Mouse (Mus musculus) urinary bladder, postnatal 36 days (tissue): ENCODE data around the gene Peli2.
A peak's percentile ranks its signal among the peaks of the same experiment; 100 is the strongest.
"Not testable (repeated sequence)": the region's sequence is repeated elsewhere in the genome, so short reads cannot be mapped to it uniquely, and the experiment has no call there.

Experiments
- DNase-seq, 2 experiments: peaks; one replicate each; pipeline ENCODE4 v3.0.0; 2022; ENCODE audit warnings: low spot score in 2 of 2, mixed read lengths in 1 of 2

The Peli2 gene

GRCm38 (mm10) chr14:48120752-48121528 is at the start of gene Peli2:
Gene Peli2, plus strand, starts transcription at chr14:48120823.
- peak; percentile 58 to 68 for DNase-seq

DNA sequence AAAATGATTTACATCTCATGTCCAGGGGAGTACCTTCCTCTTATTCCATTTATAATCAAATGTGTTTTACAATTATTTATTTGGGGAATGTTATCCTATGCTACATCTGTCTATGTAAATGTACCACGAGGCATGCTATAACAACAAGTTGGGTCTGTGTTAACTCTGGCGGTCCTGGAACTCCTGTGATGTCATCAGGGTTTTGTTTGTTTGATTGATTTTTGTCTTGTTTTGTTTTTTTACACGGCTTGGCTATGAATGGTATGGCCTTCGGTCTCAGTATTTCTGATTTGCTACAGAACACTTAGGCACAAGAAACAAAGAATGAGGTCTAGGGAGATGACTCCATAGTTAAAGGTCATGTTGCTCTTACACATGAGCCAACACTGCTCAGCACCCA is 48.5 kb upstream of the Peli2 start:
- no peak for DNase-seq

DNA sequence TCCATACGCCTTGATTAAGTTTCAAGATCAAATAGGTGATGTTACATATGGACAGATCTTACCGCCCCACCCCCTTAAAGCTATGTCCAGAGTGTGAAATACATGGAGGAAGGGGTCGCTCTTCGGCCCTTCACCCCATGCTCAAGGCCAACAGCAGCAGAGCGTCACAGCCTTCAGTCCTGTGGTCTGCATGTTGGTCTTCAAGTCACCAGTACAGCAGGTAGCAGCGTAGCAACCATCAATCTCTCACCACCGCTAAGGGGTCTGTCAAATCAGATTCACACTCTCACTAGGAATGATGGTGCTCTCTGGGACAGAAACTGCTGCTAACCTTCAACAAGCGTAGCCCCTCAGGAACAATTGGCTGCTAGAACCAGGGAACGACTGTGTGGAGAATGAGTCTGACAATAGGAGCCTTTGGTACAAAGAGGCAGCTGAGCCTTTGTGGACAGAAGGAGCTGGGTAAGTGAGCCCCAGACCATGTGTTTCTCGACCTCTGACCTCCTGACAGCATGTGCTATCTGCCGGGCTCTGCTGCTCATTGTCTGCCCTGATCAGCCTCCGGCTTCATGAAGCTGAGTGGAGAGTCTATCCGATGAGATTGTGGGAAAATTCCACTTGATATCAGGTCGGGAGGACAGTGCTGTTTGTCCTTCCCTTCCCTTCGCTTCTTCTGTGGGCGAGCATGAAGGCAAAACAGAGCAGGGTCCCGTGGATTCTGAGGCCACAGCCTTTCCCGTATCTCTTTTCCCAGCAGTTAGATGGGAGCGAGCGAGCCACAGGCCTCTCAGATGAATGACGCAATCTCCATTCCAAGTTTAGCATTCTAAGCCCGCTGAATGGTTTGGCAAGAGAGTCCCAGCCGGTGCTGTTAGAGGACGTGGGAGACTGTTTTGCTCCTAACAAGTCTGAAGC is 47.1 kb upstream of the Peli2 start:
- DNase-seq: peak in 1 of 2 experiments; percentile 55

GRCm38 (mm10) chr14:48079574-48079973 is 41.0 kb upstream of the Peli2 start:
- not testable (repeated sequence) for DNase-seq

GRCm38 (mm10) chr14:48083836-48084812 is 36.5 kb upstream of the Peli2 start:
- DNase-seq: no peak

DNA sequence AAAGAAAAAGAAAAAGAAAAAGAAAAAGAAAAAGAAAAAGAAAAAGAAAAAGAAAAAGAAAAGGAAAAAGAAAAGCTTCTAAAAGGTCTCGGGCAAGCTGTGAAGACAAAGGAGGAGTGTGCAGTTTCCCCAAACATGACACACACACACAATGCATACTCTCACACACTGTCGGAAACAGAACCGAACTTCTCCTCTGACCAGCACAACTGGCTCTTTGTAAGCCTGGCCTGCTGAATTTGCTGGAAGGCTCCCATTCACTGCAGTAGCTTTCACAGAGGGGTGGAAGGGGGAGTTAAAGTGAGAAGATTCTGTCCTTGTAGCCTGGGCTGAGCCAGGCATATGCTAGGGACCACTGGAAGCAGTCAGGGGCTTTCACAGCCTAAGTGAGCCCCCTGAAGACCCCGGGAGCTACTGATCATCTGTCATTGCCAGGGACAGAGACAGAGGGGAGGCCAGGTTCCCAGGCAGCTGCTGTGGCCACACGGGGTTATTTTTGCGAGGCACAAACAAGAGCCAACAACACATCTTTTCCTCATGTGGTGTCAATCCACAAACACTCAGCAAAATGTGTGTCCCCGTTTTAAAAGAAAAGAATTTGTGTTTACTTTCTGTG is 33.8 kb upstream of the Peli2 start:
- no peak for DNase-seq

GRCm38 (mm10) chr14:48087298-48087830 is 33.3 kb upstream of the Peli2 start:
- no peak for DNase-seq

DNA sequence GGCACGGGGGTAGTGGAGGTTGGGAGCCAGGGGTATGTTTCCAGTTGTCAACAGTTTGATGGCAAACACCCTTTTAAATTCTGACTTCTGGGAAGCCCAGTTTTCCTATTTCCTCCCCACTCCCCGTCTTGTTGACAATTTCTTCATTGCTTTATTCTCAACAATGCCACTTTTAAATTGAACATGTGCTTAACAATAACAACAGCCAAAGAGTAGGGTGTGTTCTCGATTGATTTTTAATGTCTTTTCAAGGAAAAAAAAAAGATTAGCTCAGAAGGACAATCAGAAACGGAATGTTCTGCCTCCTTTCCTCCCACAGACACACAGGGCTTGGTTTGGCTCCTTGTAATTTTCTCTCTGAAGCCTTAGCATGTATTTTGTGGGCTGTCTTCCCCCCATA is 30.2 kb upstream of the Peli2 start:
- DNase-seq: no peak

- no peak for DNase-seq
Measured at GRCm38 (mm10) chr14:48091160-48091559, 29.5 kb upstream of the Peli2 start.

- no peak for DNase-seq
Measured at GRCm38 (mm10) chr14:48098253-48098652, 22.4 kb upstream of the Peli2 start.

- no peak for DNase-seq
Measured at GRCm38 (mm10) chr14:48099354-48099753, 21.3 kb upstream of the Peli2 start.

- no peak for DNase-seq
Measured at GRCm38 (mm10) chr14:48106453-48106852, 14.2 kb upstream of the Peli2 start.

DNA sequence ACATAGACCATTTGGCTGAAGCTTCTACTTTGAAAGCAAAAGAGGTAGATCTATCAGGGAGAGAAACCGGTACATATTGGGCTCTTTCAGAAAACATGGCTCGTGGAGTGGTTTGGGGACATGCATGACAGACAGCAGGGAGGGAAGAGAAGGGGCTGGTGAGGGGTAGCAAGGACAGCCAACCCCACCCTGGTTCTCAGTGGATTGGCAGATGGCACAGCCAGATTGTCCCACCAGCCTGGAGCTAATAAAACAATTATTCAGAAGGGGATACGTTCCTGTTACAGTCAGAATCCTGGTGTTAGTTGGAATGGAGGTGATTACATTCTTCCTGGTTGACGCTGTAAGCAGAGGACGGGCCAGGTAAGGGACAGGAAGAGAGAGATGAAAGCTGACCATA is 2.6 kb upstream of the Peli2 start:
- no peak for DNase-seq

DNA sequence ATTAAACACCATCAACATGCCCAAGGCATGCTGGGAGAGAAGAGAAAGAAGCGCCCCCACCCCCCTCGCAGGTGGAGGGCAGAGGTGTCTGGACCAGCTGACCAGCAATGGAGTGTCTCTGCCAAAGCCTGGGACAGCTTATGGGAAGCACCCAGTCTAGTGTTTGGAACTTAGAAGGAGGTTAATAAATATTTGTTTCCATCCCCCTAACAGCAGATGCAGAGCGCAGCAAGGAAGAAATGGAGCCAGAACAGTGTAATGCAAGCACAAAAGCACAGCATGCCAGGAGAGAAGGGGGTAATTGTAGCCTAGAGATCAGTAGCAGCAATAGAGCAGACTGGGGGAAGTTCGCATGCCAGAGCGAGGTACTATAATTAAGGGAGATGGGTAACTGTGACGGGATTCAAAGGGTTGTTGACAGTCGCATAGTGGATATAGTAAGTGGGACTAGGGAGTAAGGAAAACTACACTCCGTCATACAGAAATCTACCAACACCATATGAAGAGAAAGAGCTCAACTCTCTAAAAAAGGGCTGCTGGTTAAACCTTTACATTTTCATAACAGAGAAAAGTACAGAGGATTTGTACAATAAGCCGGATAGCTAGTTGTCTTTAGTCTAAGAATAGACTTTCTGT is 1.5 kb upstream of the Peli2 start:
- DNase-seq: no peak

GRCm38 (mm10) chr14:48119648-48120270 is 864 bp upstream of the Peli2 start:
- DNase-seq: no peak

- no peak for DNase-seq
Measured at GRCm38 (mm10) chr14:48120443-48120751, 226 bp upstream of the Peli2 start.

- DNase-seq: no peak
Measured at GRCm38 (mm10) chr14:48121529-48122517, 1.2 kb downstream of the Peli2 start.

- DNase-seq: no peak
Measured at GRCm38 (mm10) chr14:48124011-48124410, 3.4 kb downstream of the Peli2 start.

GRCm38 (mm10) chr14:48124816-48125215 is 4.2 kb downstream of the Peli2 start:
- DNase-seq: no peak
